Mouse (Mus musculus): ENCODE results near the gene Atp6v0e2. TPM values are rescaled to one million over a fixed set of nuclear protein-coding genes. Genes with fewer than 3 reads are reported as not detected.

The Atp6v0e2 gene
- polyA plus RNA-seq, 1 experiment, result 5.1 TPM

DNA sequence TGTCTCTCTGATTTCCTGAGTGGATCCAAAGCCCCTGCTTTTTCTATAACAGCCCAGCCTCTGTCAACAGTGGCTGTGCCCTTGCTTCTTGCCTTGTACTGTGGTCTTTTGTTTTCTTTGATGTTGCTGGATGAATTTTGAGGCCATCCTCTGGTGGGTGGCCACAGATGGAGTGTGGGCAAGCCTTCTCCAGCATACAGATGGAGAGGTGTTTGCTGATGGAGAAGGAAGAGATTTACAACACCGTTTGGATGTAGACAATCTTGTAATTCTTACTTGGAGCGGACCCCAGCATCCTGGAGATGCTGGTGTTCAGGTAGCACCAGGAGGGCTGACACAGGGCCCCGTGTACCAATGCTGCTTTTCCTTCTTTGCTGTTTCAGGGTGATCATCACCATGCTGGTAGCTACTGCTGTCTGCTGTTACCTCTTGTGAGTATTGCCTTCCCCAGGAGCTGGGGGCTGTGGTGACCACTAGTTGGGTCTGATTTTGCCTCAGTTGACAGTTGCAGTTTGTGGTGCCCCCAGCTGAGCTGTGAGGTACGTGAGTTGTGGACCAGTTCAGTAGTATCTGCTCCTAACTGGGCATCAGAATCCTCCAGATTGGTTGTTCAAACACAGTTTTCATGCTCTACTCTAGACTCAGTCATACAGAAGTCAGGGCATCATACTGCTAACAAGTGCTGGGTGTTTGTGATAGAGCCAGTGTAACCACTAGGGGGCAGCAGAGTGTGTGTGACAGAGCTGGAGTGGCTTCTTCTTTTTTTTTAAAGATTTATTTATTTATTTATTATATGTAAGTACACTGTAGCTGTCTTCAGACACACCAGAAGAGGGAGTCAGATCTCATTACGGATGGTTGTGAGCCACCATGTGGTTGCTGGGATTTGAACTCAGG lies 1.7 kb downstream of the Atp6v0e2 start:
- H3K4me3 ChIP-seq, result no peak overlapping the region
- TF ChIP-seq USF1 (IDR thresholded peaks at IDR 0.05; ENCODE audit: low read depth), result no peak
- TF ChIP-seq E2F4 (IDR thresholded peaks at IDR 0.05; ENCODE audit: insufficient read depth), result no peak

DNA sequence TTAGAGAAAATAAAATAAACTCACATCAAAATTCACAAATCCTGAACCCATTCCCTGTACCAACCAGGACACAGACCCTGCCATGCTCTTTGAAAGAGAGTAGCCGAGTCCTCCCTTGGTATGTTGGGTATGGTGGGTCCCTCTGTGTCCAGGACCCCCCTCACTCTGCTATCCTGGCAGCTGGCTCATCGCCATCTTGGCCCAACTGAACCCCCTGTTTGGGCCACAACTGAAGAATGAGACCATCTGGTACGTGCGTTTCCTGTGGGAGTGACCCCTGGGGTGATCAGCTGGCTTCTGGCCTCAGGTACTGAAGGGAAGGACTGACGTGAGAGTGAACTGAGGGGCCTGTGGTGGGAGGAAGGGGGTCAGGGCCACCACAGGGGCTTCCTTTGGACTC lies 2.4 kb downstream of the Atp6v0e2 start:
- H3K36me3 ChIP-seq (ENCODE audit: control insufficient read depth, insufficient read depth), result no peaks in the 10 kb centered on the region
- TF ChIP-seq CEBPB (IDR thresholded peaks at IDR 0.05; ENCODE audit: insufficient read depth, poor library complexity, severe bottlenecking) (no peak), MYOG (IDR thresholded peaks at IDR 0.05; ENCODE audit: control insufficient read depth in 1 of 3, insufficient read depth in 1 of 3, insufficient read length in 2 of 3, low read depth in 2 of 3) (no peak), TCF12 (IDR thresholded peaks at IDR 0.05; ENCODE audit: insufficient read depth, poor library complexity, severe bottlenecking) (no peak), MYOD1 (IDR thresholded peaks at IDR 0.05; ENCODE audit: control insufficient read depth in 1 of 3, insufficient read length in 2 of 3, low read depth in 2 of 3) (no peak), MAX (IDR thresholded peaks at IDR 0.05; ENCODE audit: low read depth) (no peak), TCF3 (IDR thresholded peaks at IDR 0.05; ENCODE audit: insufficient read length, low read depth) (no peak)

More for the DNA sequence above, 1.7 kb downstream of the Atp6v0e2 start:
- no peaks in the 10 kb centered on the region for H3K36me3 ChIP-seq (ENCODE audit: control insufficient read depth, insufficient read depth)
- no peak overlapping the region for H3K4me2 ChIP-seq (ENCODE audit: low read depth)
- H3K27me3 ChIP-seq (ENCODE audit: control insufficient read depth, insufficient read depth, insufficient read length), result no peaks in the 10 kb centered on the region
- H3ac ChIP-seq (ENCODE audit: control insufficient read depth, insufficient read length), result no peak overlapping the region
- H3K79me2 ChIP-seq (ENCODE audit: control insufficient read depth, insufficient read depth), result no peaks in the 10 kb centered on the region

DNA sequence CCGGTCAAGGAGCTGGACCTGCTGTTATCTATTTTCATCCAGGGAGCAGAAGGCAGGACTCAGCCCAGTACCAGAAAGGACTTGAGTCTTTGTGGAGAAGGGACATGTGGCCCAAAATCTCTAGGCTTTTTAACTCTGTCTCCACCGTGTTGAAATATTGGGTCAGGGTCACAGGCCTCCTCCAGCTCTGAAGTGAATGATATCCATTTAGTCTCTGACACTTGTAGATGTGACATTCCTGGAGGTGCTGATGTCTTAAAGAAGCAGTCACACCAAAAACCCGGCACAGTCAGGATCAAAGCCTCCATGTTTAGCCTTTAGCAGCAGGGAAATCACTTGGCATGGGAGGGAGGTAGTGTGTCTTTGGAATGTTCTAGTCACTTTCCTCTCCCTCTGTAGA lies 3.3 kb downstream of the Atp6v0e2 start:
- Histone ChIP-seq H3K4me2 (ENCODE audit: low read depth) (no peak overlapping the region), H3K27me3 (ENCODE audit: control insufficient read depth, insufficient read depth, insufficient read length) (no peaks in the 10 kb centered on the region), H3ac (ENCODE audit: control insufficient read depth, insufficient read length) (no peak overlapping the region), H3K36me3 (ENCODE audit: control insufficient read depth, insufficient read depth) (no peaks in the 10 kb centered on the region), H3K4me3 (no peak overlapping the region), H3K79me2 (ENCODE audit: control insufficient read depth, insufficient read depth) (no peaks in the 10 kb centered on the region)
- TF ChIP-seq POLR2AphosphoS2 (IDR thresholded peaks at IDR 0.05; ENCODE audit: insufficient read length, low read depth), result no peak
- TF ChIP-seq MAX (IDR thresholded peaks at IDR 0.05; ENCODE audit: low read depth), result no peak
- TF ChIP-seq TCF12 (IDR thresholded peaks at IDR 0.05; ENCODE audit: insufficient read depth, poor library complexity, severe bottlenecking), result no peak
- no peak for TF ChIP-seq TCF3 (IDR thresholded peaks at IDR 0.05; ENCODE audit: insufficient read length, low read depth)
- TF ChIP-seq E2F4 (IDR thresholded peaks at IDR 0.05; ENCODE audit: insufficient read depth), result no peak
- TF ChIP-seq MYOD1 (IDR thresholded peaks at IDR 0.05; ENCODE audit: control insufficient read depth in 1 of 3, insufficient read length in 2 of 3, low read depth in 2 of 3), result no peak
- TF ChIP-seq USF1 (IDR thresholded peaks at IDR 0.05; ENCODE audit: low read depth), result no peak
- no peak for TF ChIP-seq POLR2A (IDR thresholded peaks at IDR 0.05; ENCODE audit: insufficient read length, low read depth)
- no peak for TF ChIP-seq CEBPB (IDR thresholded peaks at IDR 0.05; ENCODE audit: insufficient read depth, poor library complexity, severe bottlenecking)
- no peak for TF ChIP-seq REST (IDR thresholded peaks at IDR 0.05; ENCODE audit: insufficient read depth, insufficient read length)
- no peak for TF ChIP-seq SRF (IDR thresholded peaks at IDR 0.05; ENCODE audit: control insufficient read depth, insufficient read length, low read depth)
- no peak for TF ChIP-seq MYOG (IDR thresholded peaks at IDR 0.05; ENCODE audit: control insufficient read depth in 1 of 3, insufficient read depth in 1 of 3, insufficient read length in 2 of 3, low read depth in 2 of 3)

More for the DNA sequence above, 2.4 kb downstream of the Atp6v0e2 start:
- no peaks in the 10 kb centered on the region for H3K79me2 ChIP-seq (ENCODE audit: control insufficient read depth, insufficient read depth)
- H3ac ChIP-seq (ENCODE audit: control insufficient read depth, insufficient read length), result no peak overlapping the region
- no peaks in the 10 kb centered on the region for H3K27me3 ChIP-seq (ENCODE audit: control insufficient read depth, insufficient read depth, insufficient read length)
- H3K4me2 ChIP-seq (ENCODE audit: low read depth), result no peak overlapping the region
- no peak overlapping the region for H3K4me3 ChIP-seq

DNA sequence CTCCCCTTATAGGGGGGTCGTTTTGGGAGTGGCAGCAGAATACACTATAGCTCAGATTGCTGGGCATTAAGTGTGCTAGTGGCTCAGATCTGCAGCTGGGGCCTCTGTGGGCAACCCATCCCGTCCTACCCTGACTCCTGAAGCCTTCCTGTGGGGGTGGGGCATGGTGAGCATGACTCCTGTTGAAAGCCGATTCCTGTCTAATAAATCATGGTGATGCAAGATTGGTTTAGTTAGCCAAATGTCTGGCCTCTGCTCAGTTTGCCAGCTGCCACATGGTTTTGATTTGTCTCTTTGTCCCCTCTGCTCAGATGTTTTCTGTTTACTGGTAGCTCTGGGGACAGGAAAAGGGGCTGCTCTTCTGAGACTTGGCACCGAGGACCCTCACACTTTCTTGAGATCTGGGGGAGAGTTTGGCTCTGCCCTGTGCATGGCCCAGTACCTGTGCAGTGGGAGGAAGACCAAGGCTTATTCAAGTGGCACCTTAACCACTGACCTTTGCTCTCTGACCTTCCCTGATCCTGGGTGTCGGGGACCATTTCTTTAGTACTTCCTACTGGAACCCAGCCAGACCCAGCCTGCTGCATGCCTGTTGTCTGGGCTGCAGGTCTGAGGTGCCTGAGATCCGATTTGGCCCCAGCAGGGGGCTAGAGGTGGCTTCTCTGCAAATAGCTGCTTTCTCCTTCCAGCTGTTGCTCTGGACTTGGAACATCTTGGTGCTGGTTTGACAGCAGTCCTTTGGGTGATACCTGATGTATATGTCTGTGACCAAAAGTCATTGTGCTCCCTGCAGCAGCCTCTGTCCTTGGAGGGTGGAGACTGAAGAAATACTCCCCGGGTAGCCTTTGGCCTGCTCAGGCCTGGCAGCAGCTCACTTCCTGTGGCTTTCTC lies 4.4 kb downstream of the Atp6v0e2 start:
- Histone ChIP-seq H3K4me3 (no peak overlapping the region), H3ac (ENCODE audit: control insufficient read depth, insufficient read length) (no peak overlapping the region), H3K79me2 (ENCODE audit: control insufficient read depth, insufficient read depth) (no peaks in the 10 kb centered on the region), H3K27me3 (ENCODE audit: control insufficient read depth, insufficient read depth, insufficient read length) (no peaks in the 10 kb centered on the region), H3K36me3 (ENCODE audit: control insufficient read depth, insufficient read depth) (no peaks in the 10 kb centered on the region), H3K4me2 (ENCODE audit: low read depth) (peak overlapping the region; percentile 25)
- TF ChIP-seq POLR2A (IDR thresholded peaks at IDR 0.05; ENCODE audit: insufficient read length, low read depth) (no peak), CEBPB (IDR thresholded peaks at IDR 0.05; ENCODE audit: insufficient read depth, poor library complexity, severe bottlenecking) (peak; percentile 94), MAX (IDR thresholded peaks at IDR 0.05; ENCODE audit: low read depth) (no peak), TCF12 (IDR thresholded peaks at IDR 0.05; ENCODE audit: insufficient read depth, poor library complexity, severe bottlenecking) (no peak), TCF3 (IDR thresholded peaks at IDR 0.05; ENCODE audit: insufficient read length, low read depth) (no peak), USF1 (IDR thresholded peaks at IDR 0.05; ENCODE audit: low read depth) (no peak), E2F4 (IDR thresholded peaks at IDR 0.05; ENCODE audit: insufficient read depth) (no peak), SRF (IDR thresholded peaks at IDR 0.05; ENCODE audit: control insufficient read depth, insufficient read length, low read depth) (no peak), REST (IDR thresholded peaks at IDR 0.05; ENCODE audit: insufficient read depth, insufficient read length) (no peak), MYOG (IDR thresholded peaks at IDR 0.05; ENCODE audit: control insufficient read depth in 1 of 3, insufficient read depth in 1 of 3, insufficient read length in 2 of 3, low read depth in 2 of 3) (peak in 1 of 3 experiments; percentile 14), MYOD1 (IDR thresholded peaks at IDR 0.05; ENCODE audit: control insufficient read depth in 1 of 3, insufficient read length in 2 of 3, low read depth in 2 of 3) (peak in 1 of 3 experiments; percentile 16), POLR2AphosphoS2 (IDR thresholded peaks at IDR 0.05; ENCODE audit: insufficient read length, low read depth) (no peak)

Measured in myocyte (in vitro differentiated cells).